Comparison of ENCODE assay signal across 19 mouse cellular contexts in the genomic region with DNA sequence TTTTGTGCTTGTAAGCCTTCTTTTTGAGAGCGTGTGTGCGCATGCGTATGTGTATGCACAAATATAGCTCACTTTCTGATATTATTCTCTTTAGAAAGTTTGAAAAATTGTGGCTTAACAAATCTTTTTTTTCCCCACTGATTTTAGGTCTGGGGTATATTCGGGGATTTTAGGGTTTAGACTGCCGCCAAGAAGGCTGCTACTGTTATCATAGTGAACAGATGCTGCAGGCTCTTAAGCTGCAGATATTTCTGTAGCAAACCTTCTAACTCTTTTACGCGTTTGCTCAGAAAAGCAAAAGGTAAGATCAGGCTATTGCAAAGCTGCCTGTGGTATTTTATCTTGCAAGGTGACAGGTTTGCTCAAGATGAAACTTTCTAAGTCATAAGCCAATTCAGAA.
DNase-seq lines count a peak whose midpoint lies in the region; ATAC-seq and TF ChIP-seq lines count a peak whose summit lies in the region.
"Had no signal": no experiment of that assay in that cellular context is flagged by ENCODE, and none has a peak within 500 bp of the region (broad histone marks: within the 10 kb centered on the region; RNA-seq: fewer than 3 reads in every experiment).

No protein-coding gene starts in this region.

- no peaks in the 10 kb centered on the region for H3K9me3 ChIP-seq in forebrain, postnatal 0 days (ENCODE audit: low read length)
- no peaks in the 10 kb centered on the region for H3K9me3 ChIP-seq in forebrain, embryonic 15.5 days
- H3K9me3 ChIP-seq in midbrain, embryonic 14.5 days (ENCODE audit: control insufficient read depth, low read length): no peaks in the 10 kb centered on the region
- H3K9me3 ChIP-seq: embryonic facial prominence, embryonic 13.5 days; forebrain, embryonic 13.5 days; heart, embryonic 12.5 days; hindbrain, embryonic 15.5 days had no signal

- H3K27ac ChIP-seq in forebrain, postnatal 0 days (ENCODE audit: low read depth, low read length): no peak overlapping the region
- H3K27ac ChIP-seq in forebrain, embryonic 15.5 days (replicated peaks): no peak overlapping the region
- H3K27ac ChIP-seq in midbrain, embryonic 14.5 days (replicated peaks; ENCODE audit: low read depth, low read length): no peak overlapping the region
- H3K27ac ChIP-seq: embryonic facial prominence, embryonic 13.5 days; forebrain, embryonic 13.5 days; hindbrain, embryonic 15.5 days had no signal

- peak; percentile 11 for DNase-seq in forebrain, postnatal 0 days
- DNase-seq in retina, postnatal 1 day: peak; percentile 1
- no peak for DNase-seq in retina, embryonic 14.5 days (ENCODE audit: low spot score)
- peak; percentile 14 for DNase-seq in midbrain, embryonic 14.5 days
- DNase-seq in gastrocnemius, postnatal 25 days: no peak
- no peak for DNase-seq in heart, postnatal 10 days
- DNase-seq: adrenal gland, adult 2 months; adrenal gland, postnatal 25 days; cerebellum, adult 2 months; gastrocnemius, postnatal 14 days; heart, postnatal 36 days had no signal

- H3K4me1 ChIP-seq in forebrain, postnatal 0 days (ENCODE audit: insufficient read depth): no peaks in the 10 kb centered on the region
- peaks cover 4% of the 10 kb centered on the region; the same call in 1 of the 2 replicates for H3K4me1 ChIP-seq in forebrain, embryonic 15.5 days
- H3K4me1 ChIP-seq in midbrain, embryonic 14.5 days (ENCODE audit: control insufficient read depth, insufficient read depth, low read length): 0 out of 2 replicates have a peak, but pooled peaks cover 5% of the 10 kb centered on the region
- H3K4me1 ChIP-seq: heart, embryonic 12.5 days; hindbrain, embryonic 15.5 days had no signal

- H3K4me3 ChIP-seq in forebrain, postnatal 0 days (ENCODE audit: low read depth, low read length): no peak overlapping the region
- no peak overlapping the region for H3K4me3 ChIP-seq in forebrain, embryonic 15.5 days
- H3K4me3 ChIP-seq in midbrain, embryonic 14.5 days (replicated peaks; ENCODE audit: low read depth, low read length): no peak overlapping the region
- H3K4me3 ChIP-seq: embryonic facial prominence, embryonic 13.5 days; forebrain, embryonic 13.5 days; heart, embryonic 12.5 days; hindbrain, embryonic 15.5 days had no signal

- intact Hi-C loops in heart, postnatal 10 days (cut with DNase I): no loop called here

- no peak overlapping the region for H3K4me2 ChIP-seq in forebrain, postnatal 0 days (ENCODE audit: low read depth)
- H3K4me2 ChIP-seq in forebrain, embryonic 15.5 days (replicated peaks): no peak overlapping the region
- no peak overlapping the region for H3K4me2 ChIP-seq in midbrain, embryonic 14.5 days (ENCODE audit: low read length)
- H3K4me2 ChIP-seq: embryonic facial prominence, embryonic 13.5 days; forebrain, embryonic 13.5 days; heart, embryonic 12.5 days; hindbrain, embryonic 15.5 days had no signal

- WGBS in forebrain, postnatal 0 days: 31% methylated on average over 7 of the region's 7 CpGs
- WGBS in forebrain, embryonic 15.5 days: 34% methylated on average over 7 of the region's 7 CpGs
- 27% methylated on average over 7 of the region's 7 CpGs for WGBS in midbrain, embryonic 14.5 days

- no peak for TF ChIP-seq CTCF in forebrain, postnatal 0 days (IDR thresholded peaks at IDR 0.05; ENCODE audit: low read depth)

- H3K27me3 ChIP-seq in forebrain, postnatal 0 days (ENCODE audit: insufficient read depth, low read length): no peaks in the 10 kb centered on the region
- no peaks in the 10 kb centered on the region for H3K27me3 ChIP-seq in forebrain, embryonic 15.5 days
- no peaks in the 10 kb centered on the region for H3K27me3 ChIP-seq in midbrain, embryonic 14.5 days (ENCODE audit: control insufficient read depth, insufficient read depth, low read length)
- H3K27me3 ChIP-seq: CH12.LX; embryonic facial prominence, embryonic 13.5 days; forebrain, embryonic 13.5 days; heart, embryonic 12.5 days; hindbrain, embryonic 15.5 days; Patski had no signal

- H3K36me3 ChIP-seq in forebrain, postnatal 0 days (ENCODE audit: insufficient read depth): no peaks in the 10 kb centered on the region
- no peaks in the 10 kb centered on the region for H3K36me3 ChIP-seq in forebrain, embryonic 15.5 days
- H3K36me3 ChIP-seq in midbrain, embryonic 14.5 days (ENCODE audit: control insufficient read depth, insufficient read depth, low read length): no peaks in the 10 kb centered on the region
- H3K36me3 ChIP-seq: embryonic facial prominence, embryonic 13.5 days; heart, embryonic 12.5 days; hindbrain, embryonic 15.5 days had no signal

- no peak for ATAC-seq in forebrain, postnatal 0 days
- no peak for ATAC-seq in forebrain, embryonic 15.5 days (replicated peaks)
- ATAC-seq in midbrain, embryonic 14.5 days (ENCODE audit: low FRiP score, low TSS enrichment): no peak
- ATAC-seq: activated CD4-positive, CD25-positive, alpha-beta regulatory T cell, adult 4 months; forebrain, embryonic 13.5 days; Patski had no signal

- no peak overlapping the region for H3K9ac ChIP-seq in forebrain, postnatal 0 days
- H3K9ac ChIP-seq in forebrain, embryonic 15.5 days (replicated peaks): no peak overlapping the region
- H3K9ac ChIP-seq in midbrain, embryonic 14.5 days (replicated peaks; ENCODE audit: low read length): no peak overlapping the region
- H3K9ac ChIP-seq: embryonic facial prominence, embryonic 13.5 days; forebrain, embryonic 13.5 days; heart, embryonic 12.5 days; hindbrain, embryonic 15.5 days had no signal

Comparison
In these comparisons a context has a peak if more than half of its experiments do, and no peak if none do; other contexts are left out.
1. DNase-seq: peak in forebrain, postnatal 0 days (single experiment), retina, postnatal 1 day (single experiment) and midbrain, embryonic 14.5 days (single experiment); none in retina, embryonic 14.5 days (single experiment), gastrocnemius, postnatal 25 days (single experiment) and heart, postnatal 10 days (0 of 2).